Mouse (Mus musculus) E14TG2a.4 (cell line): ENCODE results near the gene Olfr38.

ENCODE experiments used
- H3K27me3 ChIP-seq: 2 replicates; pipeline ENCODE4 v1.6.1; 2014; ENCODE audit warnings: low read length, control low read depth; ENCODE audit not compliant: insufficient read depth
- H3K36me3 ChIP-seq: 2 replicates; pipeline ENCODE4 v1.6.1; 2014; ENCODE audit warnings: low read length, control low read depth; ENCODE audit not compliant: insufficient read depth
- H3K4me1 ChIP-seq: replicated peaks from 2 replicates; pipeline ENCODE4 v1.6.1; 2014; ENCODE audit warnings: low read depth, low read length, control low read depth
- H3K4me3 ChIP-seq: replicated peaks from 2 replicates; pipeline ENCODE4 v1.5.1; 2014; ENCODE audit warnings: mild to moderate bottlenecking, low read length
- H3K9me3 ChIP-seq: 2 replicates; pipeline ENCODE4 v1.6.1; 2014; ENCODE audit warnings: low read length, control low read depth
- CTCF ChIP-seq: conservative IDR thresholded peaks from 2 replicates; pipeline ENCODE4 v1.5.1; 2014; ENCODE audit warnings: low read length
- NANOG ChIP-seq: IDR thresholded peaks from 2 replicates; pipeline ENCODE4 v1.6.1; 2014; ENCODE audit warnings: borderline replicate concordance, low read length, mixed read lengths
- POU5F1 ChIP-seq: IDR thresholded peaks from 2 replicates; pipeline ENCODE4 v1.6.1; 2014; ENCODE audit warnings: low read length, borderline replicate concordance

The Olfr38 gene

GRCm38 (mm10) chr6:42784793-42785192, 28.6 kb downstream of the Olfr38 start, which contains the start of gene Olfr452:
Gene Olfr452 (plus strand): TSS chr6:42785093.
- Histone ChIP-seq H3K9me3 (no peaks in the 10 kb centered on the region), H3K36me3 (no peaks in the 10 kb centered on the region), H3K4me3 (no peak within 1 kb of the TSS), H3K27me3 (peaks cover 4% of the 10 kb centered on the region; the same call in 1 of the 2 replicates), H3K4me1 (no peaks in the 10 kb centered on the region)
- no peak for TF ChIP-seq NANOG
- no peak for TF ChIP-seq CTCF
- no peak for TF ChIP-seq POU5F1

- no peaks in the 10 kb centered on the region for H3K36me3 ChIP-seq
- TF ChIP-seq CTCF (peak; percentile 18; the same call in 1 of the 2 replicates), POU5F1 (no peak), NANOG (no peak)
- H3K9me3 ChIP-seq = peaks cover 3% of the 10 kb centered on the region; the same call in 1 of the 2 replicates
- H3K4me3 ChIP-seq = no peak overlapping the region
- no peaks in the 10 kb centered on the region for H3K4me1 ChIP-seq
- no peaks in the 10 kb centered on the region for H3K27me3 ChIP-seq
These were observed 34.2 kb downstream of the Olfr38 start for GRCm38 (mm10) chr6:42790247-42790948.

- Histone ChIP-seq H3K9me3 (peaks cover 3% of the 10 kb centered on the region; the same call in 1 of the 2 replicates), H3K4me1 (no peaks in the 10 kb centered on the region), H3K36me3 (no peaks in the 10 kb centered on the region), H3K27me3 (no peaks in the 10 kb centered on the region), H3K4me3 (no peak overlapping the region)
- TF ChIP-seq POU5F1 = no peak
- no peak for TF ChIP-seq CTCF
- TF ChIP-seq NANOG = no peak
These were observed 34.8 kb downstream of the Olfr38 start for GRCm38 (mm10) chr6:42790949-42791556.

- H3K4me3 ChIP-seq = no peak overlapping the region
- no peaks in the 10 kb centered on the region for H3K36me3 ChIP-seq
- no peaks in the 10 kb centered on the region for H3K4me1 ChIP-seq
- TF ChIP-seq POU5F1 (no peak), CTCF (no peak), NANOG (no peak)
- H3K9me3 ChIP-seq = peaks cover 3% of the 10 kb centered on the region; the same call in 1 of the 2 replicates
- H3K27me3 ChIP-seq = no peaks in the 10 kb centered on the region
These were observed 38.8 kb downstream of the Olfr38 start for GRCm38 (mm10) chr6:42794982-42795381.

GRCm38 (mm10) chr6:42811639-42812038, 55.4 kb downstream of the Olfr38 start, which contains the start of gene Olfr450:
Gene Olfr450 (plus strand): TSS chr6:42811939.
- H3K9me3 ChIP-seq = no peaks in the 10 kb centered on the region
- no peak within 1 kb of the TSS for H3K4me3 ChIP-seq
- no peak for TF ChIP-seq NANOG
- TF ChIP-seq POU5F1 = no peak
- no peak for TF ChIP-seq CTCF
- H3K4me1 ChIP-seq = no peaks in the 10 kb centered on the region
- no peaks in the 10 kb centered on the region for H3K27me3 ChIP-seq
- H3K36me3 ChIP-seq = no peaks in the 10 kb centered on the region
